Mouse (Mus musculus) gastrocnemius, adult 8-10 months (tissue): Measurements from ENCODE around the gene Riox1. TPM values are rescaled to one million over a fixed set of nuclear protein-coding genes. Genes with fewer than 3 reads are reported as not detected.
A peak's percentile ranks its signal among the peaks of the same experiment; 100 is the strongest.
"Not testable (repeated sequence)": the region's sequence is repeated elsewhere in the genome, so short reads cannot be mapped to it uniquely, and the experiment has no call there.

Experiments
- DNase-seq, 2 experiments: peaks; one replicate each; pipeline ENCODE4 v3.0.0; 2022; ENCODE audit warnings: low spot score in 2 of 2
- total RNA-seq, 4 experiments: library from RNA; stranded (reverse); gene quantifications; 2 replicates each; pipeline ENCODE4 v1.2.4; 2022

The Riox1 gene
- total RNA-seq: 1 to 10 TPM; 2.8 to 4.0 (median 3.3) TPM

GRCm38 (mm10) chr12:83950493-83950839 is at the start of gene Riox1:
TSS of gene Riox1 (plus strand) at chr12:83950608.
- DNase-seq: peak; percentile 58 to 67

GRCm38 (mm10) chr12:83910451-83910850 is 40.0 kb upstream of the Riox1 start:
- DNase-seq: no peak

GRCm38 (mm10) chr12:83914202-83914740 is 36.1 kb upstream of the Riox1 start:
- DNase-seq: no peak

DNA sequence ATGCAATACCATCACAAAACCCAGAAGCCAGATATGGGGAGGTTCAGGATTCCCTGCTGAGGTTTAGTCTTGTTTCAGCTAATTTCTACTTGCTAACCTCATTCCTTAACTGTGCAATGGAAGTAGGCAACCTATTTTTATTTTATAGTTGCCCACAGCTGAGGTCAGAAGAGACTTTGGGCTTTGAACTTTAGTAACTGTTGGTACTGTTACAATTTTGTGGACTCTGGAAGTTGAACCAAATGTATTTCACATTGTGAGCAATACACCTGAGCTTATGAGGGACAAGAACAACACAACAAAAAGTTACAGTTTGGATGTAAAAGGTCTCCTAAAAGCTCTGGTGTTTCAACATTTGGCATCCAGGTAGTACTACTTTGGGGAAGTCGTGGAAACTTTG is 35.6 kb upstream of the Riox1 start:
- DNase-seq: no peak

GRCm38 (mm10) chr12:83916884-83917283 is 33.5 kb upstream of the Riox1 start:
- DNase-seq: no peak

- peak; percentile 5 to 13 for DNase-seq
These were observed 29.5 kb upstream of the Riox1 start for GRCm38 (mm10) chr12:83920721-83921441.

DNA sequence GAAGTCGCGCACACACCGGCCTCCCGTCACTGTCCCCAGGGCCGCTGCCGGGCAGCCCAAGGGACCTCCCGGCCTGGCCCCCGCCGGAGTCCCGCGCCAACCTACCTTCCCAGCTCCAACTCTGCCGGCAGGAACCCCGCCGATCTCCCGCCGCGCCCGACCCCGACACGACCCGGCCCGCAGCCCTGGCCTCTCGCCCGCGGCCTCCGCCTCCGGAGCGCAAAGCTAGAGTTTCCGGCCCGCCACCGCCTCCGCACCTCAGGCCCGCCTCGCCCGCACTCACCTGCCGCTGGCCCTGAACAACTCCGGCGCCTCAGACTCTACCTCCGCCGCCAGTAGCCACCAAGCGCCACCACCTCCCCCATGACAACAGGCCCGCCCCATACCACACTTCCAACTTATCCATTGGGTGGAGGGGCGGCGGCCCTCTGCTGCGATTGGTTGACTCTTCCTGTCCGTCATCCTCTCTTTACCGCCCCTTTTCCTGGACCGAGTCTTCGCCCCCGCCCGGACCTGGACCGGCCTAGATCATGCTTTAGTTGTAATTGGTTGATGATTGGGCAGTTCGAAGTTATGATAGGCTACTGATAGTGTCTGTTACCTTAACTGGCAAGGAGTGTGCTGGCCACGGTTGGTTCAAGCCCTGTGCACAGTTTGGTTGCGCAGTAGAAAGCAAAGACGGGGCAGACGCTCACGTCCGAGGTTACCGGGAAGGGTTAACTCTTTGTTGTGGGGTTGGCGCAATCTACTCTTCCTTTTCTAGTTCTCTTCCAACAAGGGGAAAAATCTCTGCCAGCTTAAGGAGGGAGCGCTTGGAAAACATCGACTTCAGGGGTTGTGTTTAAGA is 28.6 kb upstream of the Riox1 start, which contains the start of gene Numb:
Gene Numb, minus strand, starts transcription at position 400 of the 847 bp plus-strand sequence.
- peak; percentile 98 to 99 for DNase-seq

- DNase-seq: no peak
These were observed 27.5 kb upstream of the Riox1 start for GRCm38 (mm10) chr12:83922724-83923485.

DNA sequence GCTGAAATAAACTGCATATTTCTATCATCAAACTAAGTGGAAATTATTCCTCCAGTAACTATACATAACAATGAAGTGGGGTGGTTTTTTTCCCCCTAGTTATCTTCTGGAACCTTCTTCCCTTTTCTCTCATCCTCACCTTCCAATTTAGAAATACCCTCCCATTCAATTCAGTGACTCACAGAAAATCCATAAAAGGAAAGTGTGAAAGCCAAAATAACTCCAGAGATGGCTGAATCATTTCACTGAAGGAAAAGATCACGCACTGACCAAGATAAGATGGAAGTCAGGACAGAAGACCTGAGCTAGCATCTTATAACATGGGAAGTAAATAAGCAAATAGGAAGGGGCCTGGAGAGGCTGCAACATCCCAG is 26.9 kb upstream of the Riox1 start:
- no peak for DNase-seq

DNA sequence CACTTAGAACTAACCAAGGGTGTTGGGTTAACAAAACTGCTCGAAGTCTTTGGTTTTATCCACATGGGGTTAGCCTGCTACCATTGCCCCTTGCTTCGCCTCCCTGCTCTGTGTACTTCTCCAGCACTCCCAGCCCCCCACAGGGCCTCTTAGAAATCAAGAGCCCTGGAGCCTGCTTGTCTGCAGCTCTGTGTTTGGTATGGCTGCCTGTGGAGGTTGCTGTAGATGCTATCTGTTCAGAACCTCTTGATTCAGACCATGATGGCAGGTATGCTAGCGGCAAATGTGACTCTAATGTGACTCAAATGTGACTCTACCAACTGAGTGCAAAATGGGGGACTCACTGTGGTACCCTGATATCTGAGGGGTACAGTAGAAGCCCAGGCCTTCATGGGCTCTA is 26.1 kb upstream of the Riox1 start:
- DNase-seq: no peak

- DNase-seq: no peak
These were observed 25.2 kb upstream of the Riox1 start for GRCm38 (mm10) chr12:83925160-83925703.

- no peak for DNase-seq
These were observed 24.3 kb upstream of the Riox1 start for GRCm38 (mm10) chr12:83926061-83926460.

- no peak for DNase-seq
These were observed 22.7 kb upstream of the Riox1 start for GRCm38 (mm10) chr12:83927747-83928146.

GRCm38 (mm10) chr12:83929186-83929804 is 21.1 kb upstream of the Riox1 start:
- no peak for DNase-seq

- no peak for DNase-seq
These were observed 12.8 kb upstream of the Riox1 start for GRCm38 (mm10) chr12:83937600-83937999.

GRCm38 (mm10) chr12:83938592-83938991 is 11.8 kb upstream of the Riox1 start:
- not testable (repeated sequence) for DNase-seq

GRCm38 (mm10) chr12:83939332-83939731 is 11.1 kb upstream of the Riox1 start:
- no peak for DNase-seq

DNA sequence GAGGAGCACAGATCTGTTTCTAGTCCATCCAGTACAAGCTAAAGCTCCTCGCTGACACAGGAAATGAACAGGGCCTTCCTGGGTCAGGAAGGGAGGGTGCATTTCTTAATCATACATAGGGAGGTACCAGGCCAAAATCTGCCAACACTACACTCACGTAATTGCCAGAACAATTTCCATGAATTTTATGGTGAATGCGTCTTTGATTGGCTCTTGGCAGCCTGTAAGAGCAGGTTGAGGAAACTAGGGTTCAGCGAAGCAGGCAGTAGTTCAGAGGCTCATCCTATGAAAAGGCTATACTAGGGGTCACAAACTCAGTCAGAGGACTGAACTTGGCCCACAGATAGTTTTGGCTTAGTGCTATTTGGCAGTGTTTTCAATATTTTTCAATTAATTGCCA is 10.4 kb upstream of the Riox1 start:
- no peak for DNase-seq

GRCm38 (mm10) chr12:83941938-83942337 is 8.5 kb upstream of the Riox1 start:
- no peak for DNase-seq

- no peak for DNase-seq
These were observed 3.1 kb upstream of the Riox1 start for GRCm38 (mm10) chr12:83947260-83947811.

- no peak for DNase-seq
These were observed 1.4 kb upstream of the Riox1 start for GRCm38 (mm10) chr12:83949043-83949442.
